8 mouse cellular contexts compared by ENCODE assay signal in genomic region chr9:14641310-14642067, GRCm38 (mm10). TPM values are rescaled to one million over a fixed set of nuclear protein-coding genes. Genes with fewer than 3 reads are reported as not detected.
DNase-seq lines count a peak whose midpoint lies in the region; ATAC-seq lines count a peak whose summit lies in the region.

No protein-coding gene starts in this region.

- no peak overlapping the region for H3K9ac ChIP-seq in hindbrain, embryonic 14.5 days
- 0 out of 2 replicates have a peak overlapping the region, but pooled peaks have one; percentile 20 for H3K9ac ChIP-seq in embryonic facial prominence, embryonic 14.5 days (ENCODE audit: low read depth, low read length)
- no peak overlapping the region for H3K9ac ChIP-seq in intestine, embryonic 16.5 days (ENCODE audit: low read depth, low read length)
- H3K9ac ChIP-seq in lung, embryonic 16.5 days (ENCODE audit: low read length) = no peak overlapping the region

- peak overlapping the region; percentile 70 for H3K27ac ChIP-seq in hindbrain, embryonic 10.5 days
- H3K27ac ChIP-seq in hindbrain, embryonic 14.5 days = no peak overlapping the region
- H3K27ac ChIP-seq in embryonic facial prominence, embryonic 14.5 days (replicated peaks; ENCODE audit: low read depth, low read length) = peak overlapping the region; percentile 86
- peak overlapping the region; percentile 5; the same call in 1 of the 2 replicates for H3K27ac ChIP-seq in intestine, embryonic 16.5 days (ENCODE audit: low read length)
- peak overlapping the region; percentile 80 for H3K27ac ChIP-seq in lung, embryonic 16.5 days (ENCODE audit: low read length)

- no peaks in the 10 kb centered on the region for H3K36me3 ChIP-seq in hindbrain, embryonic 10.5 days
- H3K36me3 ChIP-seq in hindbrain, embryonic 14.5 days (replicated peaks; ENCODE audit: control insufficient read depth, insufficient read depth) = no peaks in the 10 kb centered on the region
- no peaks in the 10 kb centered on the region for H3K36me3 ChIP-seq in embryonic facial prominence, embryonic 14.5 days (ENCODE audit: control insufficient read depth, insufficient read depth, low read length)
- no peaks in the 10 kb centered on the region for H3K36me3 ChIP-seq in intestine, embryonic 16.5 days (ENCODE audit: control insufficient read depth, insufficient read depth, low read length)
- no peaks in the 10 kb centered on the region for H3K36me3 ChIP-seq in lung, embryonic 16.5 days (ENCODE audit: control insufficient read depth, insufficient read depth, low read length)

- no peak overlapping the region for H3K4me2 ChIP-seq in hindbrain, embryonic 14.5 days (replicated peaks)
- H3K4me2 ChIP-seq in embryonic facial prominence, embryonic 14.5 days (ENCODE audit: low read depth, low read length) = no peak overlapping the region
- no peak overlapping the region for H3K4me2 ChIP-seq in intestine, embryonic 16.5 days (ENCODE audit: low read depth, low read length)
- no peak overlapping the region for H3K4me2 ChIP-seq in lung, embryonic 16.5 days (ENCODE audit: low read depth, low read length)

- H3K9me3 ChIP-seq in hindbrain, embryonic 10.5 days = no peaks in the 10 kb centered on the region
- H3K9me3 ChIP-seq in hindbrain, embryonic 14.5 days (ENCODE audit: control insufficient read depth, low read length) = no peaks in the 10 kb centered on the region
- no peaks in the 10 kb centered on the region for H3K9me3 ChIP-seq in embryonic facial prominence, embryonic 14.5 days (ENCODE audit: control insufficient read depth, low read length)
- H3K9me3 ChIP-seq in intestine, embryonic 16.5 days (ENCODE audit: control insufficient read depth, low read length) = no peaks in the 10 kb centered on the region
- H3K9me3 ChIP-seq in lung, embryonic 16.5 days (ENCODE audit: control insufficient read depth, low read length) = no peaks in the 10 kb centered on the region

- peaks cover 44% of the 10 kb centered on the region for H3K4me1 ChIP-seq in hindbrain, embryonic 10.5 days (replicated peaks)
- H3K4me1 ChIP-seq in hindbrain, embryonic 14.5 days (replicated peaks; ENCODE audit: control insufficient read depth, insufficient read depth, low read length) = peaks cover 14% of the 10 kb centered on the region; the same call in 1 of the 2 replicates
- peaks cover 35% of the 10 kb centered on the region for H3K4me1 ChIP-seq in embryonic facial prominence, embryonic 14.5 days (ENCODE audit: control insufficient read depth, insufficient read depth, low read length)
- H3K4me1 ChIP-seq in intestine, embryonic 16.5 days (ENCODE audit: control insufficient read depth, insufficient read depth, low read length) = peaks cover 2% of the 10 kb centered on the region; the same call in 1 of the 2 replicates
- H3K4me1 ChIP-seq in lung, embryonic 16.5 days (replicated peaks; ENCODE audit: control insufficient read depth, insufficient read depth, low read length) = peaks cover 15% of the 10 kb centered on the region

- 32% methylated on average over 7 of the region's 7 CpGs for WGBS in hindbrain, embryonic 10.5 days
- 45% methylated on average over 7 of the region's 7 CpGs for WGBS in hindbrain, embryonic 14.5 days
- WGBS in embryonic facial prominence, embryonic 14.5 days = 21% methylated on average over 7 of the region's 7 CpGs
- WGBS in intestine, embryonic 16.5 days = 51% methylated on average over 7 of the region's 7 CpGs
- WGBS in lung, embryonic 16.5 days = 39% methylated on average over 7 of the region's 7 CpGs

- no peaks in the 10 kb centered on the region for H3K27me3 ChIP-seq in hindbrain, embryonic 10.5 days (ENCODE audit: insufficient read depth, poor library complexity, severe bottlenecking)
- no peaks in the 10 kb centered on the region for H3K27me3 ChIP-seq in hindbrain, embryonic 14.5 days (ENCODE audit: control insufficient read depth, insufficient read depth, low read length)
- H3K27me3 ChIP-seq in embryonic facial prominence, embryonic 14.5 days (replicated peaks; ENCODE audit: control insufficient read depth, insufficient read depth, low read length) = no peaks in the 10 kb centered on the region
- no peaks in the 10 kb centered on the region for H3K27me3 ChIP-seq in intestine, embryonic 16.5 days (replicated peaks; ENCODE audit: control insufficient read depth, insufficient read depth, low read length)
- H3K27me3 ChIP-seq in lung, embryonic 16.5 days (ENCODE audit: control insufficient read depth, insufficient read depth, low read depth, low read length) = no peaks in the 10 kb centered on the region

- no peak overlapping the region for H3K4me3 ChIP-seq in hindbrain, embryonic 10.5 days
- no peak overlapping the region for H3K4me3 ChIP-seq in hindbrain, embryonic 14.5 days (replicated peaks; ENCODE audit: low read length)
- no peak overlapping the region for H3K4me3 ChIP-seq in embryonic facial prominence, embryonic 14.5 days (ENCODE audit: low read depth, low read length)
- no peak overlapping the region for H3K4me3 ChIP-seq in intestine, embryonic 16.5 days (ENCODE audit: low read length)
- no peak overlapping the region for H3K4me3 ChIP-seq in lung, embryonic 16.5 days (ENCODE audit: low read length)

- DNase-seq in hindbrain, embryonic 10.5 days (ENCODE audit: low spot score) = peak; percentile 35
- DNase-seq in hindbrain, embryonic 14.5 days (ENCODE audit: low spot score) = no peak
- peak; percentile 74 for DNase-seq in embryonic facial prominence, embryonic 14.5 days (ENCODE audit: low spot score)
- DNase-seq in thymus, postnatal 10 days (ENCODE audit: low spot score in 2 of 2) = no peak
- no peak for DNase-seq in ovary, adult 18-20 months (ENCODE audit: low spot score)
- DNase-seq in urinary bladder, postnatal 25 days (ENCODE audit: low spot score) = no peak

- ATAC-seq in hindbrain, embryonic 14.5 days (ENCODE audit: low FRiP score) = no peak
- ATAC-seq in embryonic facial prominence, embryonic 14.5 days (ENCODE audit: low read depth) = peak; percentile 30; the same call in 1 of the 2 replicates
- peak; percentile 55; the same call in 1 of the 2 replicates for ATAC-seq in intestine, embryonic 16.5 days
- ATAC-seq in lung, embryonic 16.5 days (ENCODE audit: low read depth) = peak; percentile 69

RNA-seq across cellular contexts. Expression of gene Amotl1, which starts 3.4 kb away (rescaled TPM):
- polyA plus RNA-seq in hindbrain, embryonic 10.5 days (2016; fragmentation: Nextera tagmentation; extraction: Ambion mirVana) = 12.8 and 16.3 TPM in 2 replicates
- polyA plus RNA-seq in hindbrain, embryonic 14.5 days (2014; fragmentation: Nextera tagmentation; extraction: Ambion mirVana) = 10.1 and 10.3 TPM in 2 replicates
- 48.4 and 49.1 TPM in 2 replicates for polyA plus RNA-seq in embryonic facial prominence, embryonic 14.5 days (2014; fragmentation: Nextera tagmentation; extraction: Ambion mirVana)
- 8.1 and 8.4 TPM in 2 replicates for polyA plus RNA-seq in intestine, embryonic 16.5 days (2015; fragmentation: Nextera tagmentation; extraction: Ambion mirVana)
- 17.6 and 17.8 TPM in 2 replicates for polyA plus RNA-seq in lung, embryonic 16.5 days (2015; fragmentation: Nextera tagmentation; extraction: Ambion mirVana)

Comparison
In these comparisons a context has a peak if more than half of its experiments do, and no peak if none do; other contexts are left out.
1. DNase-seq: peak in hindbrain, embryonic 10.5 days (single experiment) and embryonic facial prominence, embryonic 14.5 days (single experiment); none in hindbrain, embryonic 14.5 days (single experiment), thymus, postnatal 10 days (0 of 2), ovary, adult 18-20 months (single experiment) and urinary bladder, postnatal 25 days (single experiment).